Mouse (Mus musculus) kidney, adult 8-10 months (tissue): Measurements from ENCODE around the gene Chst3.

Experiments
- DNase-seq, 2 experiments: peaks; one replicate each; pipeline ENCODE4 v3.0.0; 2022

Gene Chst3

GRCm38 (mm10) chr10:60230321-60231088 is 11.4 kb upstream of the Chst3 start:
- DNase-seq: no peak

DNA sequence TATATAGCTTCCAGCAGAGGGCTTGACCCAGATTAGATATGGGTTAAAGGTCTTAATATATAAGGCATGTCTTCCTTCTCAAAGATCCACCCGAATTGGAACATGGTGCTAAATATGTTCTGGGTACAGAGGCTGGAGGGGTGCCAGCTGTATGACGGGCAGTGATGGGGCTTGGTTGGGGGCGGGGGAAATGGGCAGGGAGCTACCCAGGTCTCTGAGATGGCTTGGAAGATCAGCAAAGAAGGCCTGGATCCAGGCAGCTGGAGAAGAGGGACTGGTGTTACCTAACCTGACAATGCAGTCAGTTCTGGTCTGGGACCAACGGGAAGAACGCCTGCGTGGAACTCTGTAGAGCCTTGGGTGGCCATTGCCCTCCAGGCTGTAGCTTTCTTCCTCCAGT is 10.1 kb upstream of the Chst3 start:
- DNase-seq: no peak

DNA sequence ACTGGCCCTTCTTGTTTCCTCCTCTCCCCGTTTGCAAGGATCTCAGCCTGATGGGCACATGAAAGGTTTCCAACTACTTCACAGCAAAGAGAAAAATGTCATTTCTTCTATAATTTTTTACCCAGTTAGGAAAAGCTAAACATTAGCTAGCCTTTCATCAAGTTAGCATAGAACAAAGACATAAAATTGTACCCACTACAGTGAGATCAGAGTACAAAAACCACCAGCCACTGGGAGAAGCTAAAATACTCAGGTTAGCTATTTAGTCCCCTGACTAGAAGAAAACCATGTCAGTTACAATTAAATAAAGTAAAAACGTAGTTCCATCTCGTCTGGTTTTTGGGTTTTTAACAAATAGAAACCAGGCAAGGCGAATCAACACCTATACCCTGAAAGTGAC is 8.6 kb upstream of the Chst3 start:
- peak; percentile 34 to 69 for DNase-seq

DNA sequence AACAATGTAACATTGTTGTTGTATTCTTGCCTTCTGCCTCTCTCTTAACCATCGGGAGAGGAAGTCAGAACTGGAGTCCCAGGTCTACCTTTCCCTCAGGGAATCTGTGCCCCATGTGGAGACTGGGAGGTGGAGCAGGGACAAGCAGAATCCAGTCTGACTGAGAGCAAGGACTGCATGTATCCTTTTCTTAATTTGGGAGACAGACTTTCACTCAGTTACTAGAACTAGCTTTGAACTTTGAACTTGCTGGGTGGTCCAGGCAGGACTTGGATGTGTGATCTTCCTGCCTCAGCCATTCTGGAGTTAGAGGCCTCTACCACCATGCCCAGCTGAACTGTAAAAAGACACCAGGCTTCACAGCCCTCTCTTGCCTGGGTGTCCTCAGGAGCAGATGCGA is 5.5 kb upstream of the Chst3 start:
- DNase-seq: peak in 1 of 2 experiments; percentile 38

GRCm38 (mm10) chr10:60221571-60222259 is 2.7 kb upstream of the Chst3 start:
- peak; percentile 70 to 78 for DNase-seq

GRCm38 (mm10) chr10:60220607-60221006 is 1.5 kb upstream of the Chst3 start:
- no peak for DNase-seq

- DNase-seq: no peak
Observed at GRCm38 (mm10) chr10:60220042-60220523, 1.0 kb upstream of the Chst3 start.

GRCm38 (mm10) chr10:60218033-60218590 is 948 bp downstream of the Chst3 start:
- no peak for DNase-seq

DNA sequence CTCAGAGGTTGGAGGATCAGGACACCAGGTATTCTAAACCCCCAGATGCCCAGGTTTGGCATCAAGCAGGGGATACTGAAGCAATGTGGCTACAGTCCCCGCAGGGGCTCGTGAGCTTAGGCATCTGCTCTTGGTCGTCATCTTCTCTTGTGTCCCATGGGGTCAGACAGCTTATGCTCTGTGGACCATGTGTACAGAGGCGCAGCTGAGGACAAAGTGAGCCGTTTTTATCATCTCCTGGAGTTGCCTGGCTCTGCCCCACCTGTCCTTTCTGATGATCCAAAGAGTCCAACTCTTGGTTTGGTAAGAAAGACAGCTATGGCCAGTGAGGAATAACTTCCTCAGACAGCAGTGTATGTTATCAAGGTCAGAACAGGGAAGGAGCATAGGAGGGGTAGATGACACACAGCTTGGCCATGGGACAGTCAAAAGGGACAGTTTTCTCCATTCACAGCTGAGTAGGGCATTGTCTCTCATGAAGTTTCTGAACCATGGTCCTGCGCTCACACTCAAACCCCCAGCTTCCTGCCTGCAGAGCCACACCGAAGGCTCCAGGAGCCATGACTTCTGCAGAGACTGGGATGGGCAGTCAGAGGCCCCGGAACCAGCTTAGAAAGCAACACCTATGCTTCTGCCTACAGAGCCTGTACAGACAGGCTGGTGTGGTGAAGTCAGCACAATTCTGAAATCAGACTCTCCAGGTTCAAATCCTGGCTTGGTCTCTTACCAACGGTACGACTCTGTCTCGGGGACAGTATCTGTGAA is 2.5 kb downstream of the Chst3 start:
- no peak for DNase-seq

DNA sequence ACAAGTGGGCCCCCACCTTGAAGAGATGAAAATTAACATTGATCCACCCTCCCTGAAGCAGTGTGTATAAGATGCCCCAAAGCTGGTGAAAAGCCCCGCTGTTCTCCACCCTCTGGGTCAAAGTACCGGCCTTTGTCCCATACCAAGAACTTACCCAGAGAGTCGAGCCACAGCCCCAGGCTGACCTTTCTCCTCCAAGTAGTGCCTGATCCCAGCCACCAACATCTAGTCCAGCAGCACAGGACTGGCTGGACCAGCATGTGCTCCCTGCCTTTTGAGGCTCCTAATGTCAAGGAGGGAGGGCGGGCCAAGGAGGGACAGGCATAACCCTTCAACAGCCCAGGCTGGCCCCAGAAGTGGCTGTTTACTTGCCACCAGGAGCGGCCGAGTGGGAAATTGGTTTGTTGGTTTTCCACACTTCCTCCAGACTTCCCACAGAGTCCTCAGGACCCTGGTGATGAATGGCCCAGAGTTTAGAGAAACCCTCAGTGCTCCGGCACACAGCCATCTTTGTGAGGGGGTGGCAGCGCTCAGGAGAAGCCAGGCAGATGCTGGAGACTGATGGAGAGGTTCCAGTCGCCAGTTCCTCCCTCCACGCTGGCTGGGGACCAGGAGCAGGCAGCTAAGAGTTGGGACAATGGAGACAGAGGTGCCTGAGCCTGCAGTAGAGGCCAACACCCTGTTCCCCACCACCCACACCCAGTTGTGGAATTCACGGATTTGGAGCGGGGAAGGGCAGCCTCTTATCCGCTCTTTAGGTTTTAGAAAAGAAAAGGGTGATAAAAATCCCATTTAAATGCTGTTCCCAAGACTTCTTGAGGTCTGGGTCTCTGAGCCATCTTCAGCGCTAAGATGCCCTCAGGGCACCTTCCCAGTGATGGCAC is 3.7 kb downstream of the Chst3 start:
- peak; percentile 79 to 80 for DNase-seq

GRCm38 (mm10) chr10:60212589-60213379 is 6.3 kb downstream of the Chst3 start:
- DNase-seq: no peak

DNA sequence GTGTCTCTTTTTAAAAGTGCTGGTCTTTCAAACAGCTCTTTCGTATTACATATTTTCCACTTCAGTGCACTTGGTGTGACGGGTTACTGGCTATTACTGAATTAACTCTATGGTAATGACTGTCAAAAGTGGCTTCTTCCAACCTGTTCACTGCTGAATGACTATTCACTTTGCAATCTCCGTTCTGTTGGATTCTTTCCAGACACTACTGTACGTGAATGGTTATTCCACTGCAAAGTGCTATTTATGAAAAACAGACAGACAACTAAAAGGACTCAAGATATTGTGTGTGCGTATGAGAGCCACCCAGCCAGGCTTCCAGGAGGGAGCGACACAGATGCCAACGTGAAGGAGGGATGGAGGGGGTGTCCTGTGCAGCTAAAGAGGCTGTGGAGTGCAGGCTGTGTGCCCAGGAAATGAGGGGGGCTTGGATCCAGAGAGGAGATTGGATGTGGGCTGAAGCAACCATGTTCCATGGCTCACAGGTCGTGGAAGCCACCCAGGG is 7.5 kb downstream of the Chst3 start:
- no peak for DNase-seq

DNA sequence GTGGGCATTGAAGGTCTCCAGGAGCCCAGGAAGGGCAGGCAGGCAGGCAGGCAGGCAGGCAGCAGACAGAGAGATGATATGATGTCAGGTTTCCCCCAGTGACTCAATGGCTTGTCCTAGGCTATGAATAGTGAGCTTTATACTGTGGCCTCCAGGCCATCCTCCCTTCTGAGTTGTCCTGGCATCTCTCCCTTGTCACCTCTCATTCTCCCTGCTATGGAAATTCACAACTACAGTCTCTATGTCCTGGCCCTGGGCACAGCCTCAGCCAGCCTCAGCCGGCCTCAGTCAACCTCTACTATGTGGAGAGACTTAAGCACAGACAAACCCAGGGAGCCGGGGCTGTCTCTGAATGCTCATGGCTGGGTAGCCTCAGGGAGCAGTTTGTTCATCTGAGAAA is 8.6 kb downstream of the Chst3 start:
- DNase-seq: no peak

GRCm38 (mm10) chr10:60209237-60209636 is 9.8 kb downstream of the Chst3 start:
- DNase-seq: no peak

DNA sequence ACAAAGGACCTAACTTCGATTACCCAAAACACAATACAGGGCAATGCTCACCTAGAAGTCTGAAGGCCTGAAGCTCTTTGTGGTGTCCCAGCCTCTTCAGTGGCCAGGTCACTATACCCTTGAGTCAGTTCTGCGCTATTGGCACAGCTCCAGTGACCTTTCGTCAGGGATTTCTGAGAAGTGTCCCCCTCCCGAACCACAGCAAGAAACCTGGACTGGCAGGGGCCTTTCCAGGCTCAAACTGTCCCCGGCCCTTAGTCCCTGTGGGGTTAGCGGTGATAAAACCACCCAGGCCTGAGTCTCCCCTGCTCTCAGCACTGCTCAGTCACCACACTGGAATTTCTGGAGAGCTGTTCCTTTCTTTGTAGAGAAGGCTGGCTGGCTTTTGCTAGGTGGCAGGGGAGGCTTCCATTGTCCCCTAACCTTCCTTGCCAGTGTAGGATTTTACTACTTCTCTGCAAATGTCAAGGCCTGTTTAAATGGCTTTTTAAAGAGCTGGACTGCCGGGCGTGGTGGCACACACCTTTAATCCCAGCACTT is 11.8 kb downstream of the Chst3 start:
- peak in 1 of 2 experiments; percentile 38 for DNase-seq

GRCm38 (mm10) chr10:60205601-60206241 is 13.3 kb downstream of the Chst3 start:
- no peak for DNase-seq

DNA sequence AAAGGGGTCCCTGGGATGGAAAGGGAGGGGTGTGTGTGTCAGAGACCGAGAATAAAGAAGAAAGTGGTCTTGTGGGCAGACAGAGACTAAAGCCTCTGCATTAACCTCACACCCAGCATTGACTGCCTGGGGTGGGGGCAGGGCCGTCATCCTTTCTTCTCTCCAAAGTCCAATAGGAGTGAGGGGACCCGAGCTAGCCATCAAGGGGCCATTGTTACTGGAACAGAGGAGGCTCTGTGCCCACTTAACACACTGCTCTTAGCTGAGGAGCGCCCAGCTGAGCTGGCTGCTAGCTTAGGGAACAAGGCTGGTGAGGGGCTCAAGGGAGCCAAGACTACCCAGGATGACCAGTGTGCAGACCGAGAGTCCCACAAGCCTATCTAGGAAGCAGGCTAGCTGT is 16.3 kb downstream of the Chst3 start:
- no peak for DNase-seq

DNA sequence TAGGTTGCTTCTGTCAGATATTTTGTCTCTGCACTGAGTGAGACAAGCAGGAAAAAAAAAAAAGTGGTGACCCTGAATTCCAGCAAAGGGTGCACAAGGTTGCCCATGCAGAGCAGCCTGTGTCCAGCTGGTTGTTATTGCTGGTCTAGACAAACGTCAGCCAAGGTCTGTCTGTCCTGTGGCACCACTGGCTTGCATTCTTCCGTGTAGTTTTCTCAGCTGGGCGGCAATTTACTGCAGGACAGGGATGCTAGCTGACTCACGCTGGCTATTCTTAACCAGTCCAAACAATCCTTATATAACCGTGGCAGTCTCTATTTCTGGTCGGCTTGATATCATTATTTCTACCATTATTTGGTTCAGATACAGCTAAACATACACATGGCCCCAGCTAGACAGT is 18.1 kb downstream of the Chst3 start:
- DNase-seq: no peak

- DNase-seq: no peak
Observed at GRCm38 (mm10) chr10:60199378-60199777, 19.7 kb downstream of the Chst3 start.

- no peak for DNase-seq
Observed at GRCm38 (mm10) chr10:60197406-60197821, 21.6 kb downstream of the Chst3 start.
